Mouse (Mus musculus) monocyte, adult 5-6 weeks (primary cell): ENCODE results near the gene Mdh1b. TPM values are rescaled to one million over a fixed set of nuclear protein-coding genes. Genes with fewer than 3 reads are reported as not detected.

Experiments used
- ATAC-seq: fragments of 153-309, 156-312 bp; replicated peaks from 2 replicates; pipeline ENCODE4 v1.8.0; 2017; ENCODE audit warnings: mild to moderate bottlenecking; ENCODE audit not compliant: low TSS enrichment, insufficient number of reproducible peaks, severe bottlenecking, poor library complexity, low FRiP score
- total RNA-seq: library from RNA; stranded (forward); fragments of 200-1000, 200-491, 200-594 nt; gene quantifications from 3 replicates; pipeline ENCODE4 v1.2.3, GENCODE M21; 2017

Gene Mdh1b
- total RNA-seq: not detected in 3 replicates

- peak; percentile 99 for ATAC-seq
Observed at GRCm38 (mm10) chr1:63730240-63730771, at the start of gene Mdh1b, which contains the start of gene Fastkd2. Mdh1b (minus strand) TSS chr1:63730318. Fastkd2 (plus strand) TSS chr1:63730614.

DNA sequence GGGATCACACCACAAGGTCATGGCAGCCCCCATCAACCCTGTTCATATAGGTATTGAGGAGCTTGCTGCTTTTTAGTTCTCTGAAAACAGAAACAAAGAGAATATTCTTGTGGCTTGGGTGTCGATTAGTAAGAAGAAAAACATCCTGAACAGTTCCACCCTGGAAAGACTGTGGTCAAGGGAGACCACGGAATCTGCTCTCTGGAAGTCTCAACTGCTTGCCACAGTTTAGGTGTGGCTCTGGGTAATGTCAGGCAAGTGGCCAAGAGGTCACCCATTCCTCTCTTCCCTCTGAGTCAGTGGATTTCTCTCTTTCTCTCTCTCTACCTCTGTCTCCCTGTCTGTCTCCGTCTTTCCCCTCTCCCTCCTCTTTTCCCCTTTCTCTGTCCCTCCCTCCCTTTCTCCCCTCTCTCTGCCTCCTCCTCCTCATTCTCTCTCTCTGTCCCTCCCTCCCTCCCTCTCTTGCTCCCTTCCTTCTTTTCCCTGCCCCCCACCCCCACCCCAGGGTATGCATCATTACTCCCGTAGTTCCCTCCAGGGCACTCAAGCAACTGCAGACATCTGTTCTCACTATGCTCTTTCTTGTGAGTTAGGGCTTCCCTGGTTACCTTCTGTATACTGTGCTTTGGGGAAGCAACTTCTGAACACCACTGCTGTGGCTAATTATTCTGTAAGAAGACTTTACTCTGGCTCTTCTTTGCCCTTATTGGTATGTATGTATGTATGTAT is 46.9 kb upstream of the Mdh1b start:
- no peak for ATAC-seq

GRCm38 (mm10) chr1:63776396-63776795 is 46.3 kb upstream of the Mdh1b start:
- ATAC-seq: no peak

DNA sequence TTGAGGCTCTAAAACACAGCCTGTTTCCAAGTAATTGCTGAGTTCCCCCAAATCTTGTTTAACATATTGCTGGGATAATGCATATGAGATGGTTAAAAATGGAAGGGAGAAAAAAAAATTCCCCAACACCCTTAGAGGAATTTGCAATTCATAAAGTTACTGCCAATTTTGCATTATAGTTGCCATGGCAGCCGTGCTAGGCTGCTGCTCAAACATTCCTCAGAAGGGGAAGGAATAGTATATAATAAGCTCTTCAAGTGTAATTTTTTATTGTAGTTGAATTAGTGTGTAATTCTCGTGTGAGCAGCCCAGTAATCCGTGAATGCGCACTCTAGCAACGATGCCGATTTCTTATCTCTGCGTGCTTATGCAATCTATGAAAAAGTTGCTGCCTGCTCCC is 40.2 kb upstream of the Mdh1b start:
- ATAC-seq: no peak

- ATAC-seq: no peak
Observed at GRCm38 (mm10) chr1:63769167-63769566, 39.0 kb upstream of the Mdh1b start, which contains the start of gene 4933402D24Rik. 4933402D24Rik (minus strand) TSS chr1:63769267.

GRCm38 (mm10) chr1:63768112-63768511 is 38.0 kb upstream of the Mdh1b start:
- ATAC-seq: no peak

DNA sequence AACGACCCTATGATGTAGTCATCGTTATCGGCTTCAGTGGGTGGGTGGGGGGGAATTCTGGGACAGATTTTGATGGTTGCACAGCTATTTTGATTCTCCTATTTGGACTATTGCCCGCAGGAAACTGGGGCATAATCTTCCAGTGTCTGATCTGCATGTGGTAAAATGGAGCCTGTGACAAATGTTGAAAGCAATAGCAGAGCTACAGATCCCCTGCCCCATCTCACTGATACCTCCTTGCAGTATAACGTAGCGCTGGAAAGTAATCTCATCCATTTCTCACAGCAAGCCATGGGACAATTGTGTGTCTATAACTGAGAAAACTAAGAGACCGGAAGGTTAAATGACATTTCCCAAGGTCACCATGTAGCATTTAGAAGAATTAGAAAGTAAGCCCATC is 34.3 kb upstream of the Mdh1b start:
- ATAC-seq: no peak

- ATAC-seq: no peak
Observed at GRCm38 (mm10) chr1:63763881-63764386, 33.8 kb upstream of the Mdh1b start.

DNA sequence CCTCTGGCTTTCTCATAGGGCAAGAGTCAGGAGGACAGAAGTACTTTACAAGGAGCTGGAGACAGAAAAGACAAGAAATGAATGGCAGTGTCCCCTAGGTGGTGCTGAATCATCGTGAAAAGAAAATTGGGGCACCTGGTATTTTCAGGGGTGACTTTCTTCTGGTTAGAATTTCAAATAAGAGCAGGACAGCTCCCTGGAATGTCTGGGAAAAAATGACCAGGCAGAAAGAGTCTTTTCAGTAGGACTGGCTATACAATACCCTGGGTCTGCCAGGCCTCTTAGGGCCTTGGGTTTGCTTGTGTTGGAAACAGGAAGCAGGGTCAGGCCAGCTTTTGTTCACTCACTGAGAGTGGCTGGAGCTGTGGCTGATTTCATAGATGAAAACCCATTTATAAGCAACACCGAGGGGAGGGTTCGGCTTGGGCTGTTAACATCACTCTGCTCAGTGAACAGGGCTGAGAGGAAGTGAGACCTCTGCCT is 33.1 kb upstream of the Mdh1b start:
- no peak for ATAC-seq

DNA sequence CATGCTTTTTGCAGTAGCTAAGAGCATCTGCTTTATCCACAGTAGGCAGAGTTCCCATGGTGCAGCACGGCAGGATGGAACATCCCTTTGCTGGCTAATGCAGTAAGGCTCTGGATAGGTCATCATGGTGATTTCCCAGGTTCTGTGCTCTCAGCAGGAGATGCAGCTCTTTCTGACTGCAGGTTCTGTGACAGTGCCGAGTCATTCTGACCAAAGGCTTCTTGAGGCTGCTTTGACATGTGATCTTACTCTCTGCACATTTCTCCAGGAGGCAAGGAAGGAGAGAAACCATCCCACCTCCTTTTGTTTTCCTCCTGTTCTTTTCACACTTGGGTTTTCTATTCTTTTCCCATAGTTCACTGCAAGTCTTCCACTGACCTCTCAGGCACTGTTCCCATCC is 25.9 kb upstream of the Mdh1b start:
- ATAC-seq: no peak

DNA sequence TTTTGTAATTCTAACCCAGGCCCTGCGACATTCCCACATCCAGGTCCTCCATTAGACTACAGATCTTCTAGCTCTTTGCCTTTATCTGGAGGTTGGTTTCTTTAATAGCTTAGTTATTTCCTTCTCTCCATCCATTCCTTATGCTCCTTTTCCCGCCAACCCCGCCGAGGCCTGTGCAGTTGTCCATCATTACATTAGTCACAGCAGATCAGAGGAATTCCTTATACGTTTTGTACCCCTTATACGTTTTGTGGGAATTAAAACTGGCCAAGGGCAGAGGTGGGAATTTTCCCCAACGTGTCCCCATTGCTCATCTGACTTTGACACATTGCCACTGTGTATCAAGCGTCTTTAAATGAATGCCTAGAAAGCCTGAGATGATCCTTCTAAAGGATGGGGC is 322 bp downstream of the Mdh1b start:
- no peak for ATAC-seq

GRCm38 (mm10) chr1:63720161-63720560 is 10.0 kb downstream of the Mdh1b start:
- no peak for ATAC-seq

GRCm38 (mm10) chr1:63708876-63709275 is 21.2 kb downstream of the Mdh1b start:
- no peak for ATAC-seq

- no peak for ATAC-seq
Observed at GRCm38 (mm10) chr1:63705733-63706132, 24.4 kb downstream of the Mdh1b start.

GRCm38 (mm10) chr1:63696861-63697260 is 33.3 kb downstream of the Mdh1b start:
- ATAC-seq: no peak

GRCm38 (mm10) chr1:63686827-63687226 is 43.3 kb downstream of the Mdh1b start, which contains the start of gene Dytn:
Dytn (minus strand) TSS chr1:63686927.
- ATAC-seq: no peak

GRCm38 (mm10) chr1:63675975-63676374 is 54.1 kb downstream of the Mdh1b start:
- no peak for ATAC-seq

GRCm38 (mm10) chr1:63668852-63669160 is 61.3 kb downstream of the Mdh1b start:
- ATAC-seq: no peak

GRCm38 (mm10) chr1:63667949-63668851 is 61.9 kb downstream of the Mdh1b start:
- no peak for ATAC-seq
